Mouse (Mus musculus): ENCODE data around the gene Ttc7b. TPM values are rescaled to one million over a fixed set of nuclear protein-coding genes. Genes with fewer than 3 reads are reported as not detected.

Gene Ttc7b
- polyA plus RNA-seq, 1 experiment = 7.1 TPM

GRCm38 (mm10) chr12:100398268-100398943 lies 122.2 kb downstream of the Ttc7b start:
- Histone ChIP-seq H3K4me1 (ENCODE audit: control insufficient read depth, insufficient read depth, low read length) (peaks cover 2% of the 10 kb centered on the region; the same call in 1 of the 2 replicates), H3K36me3 (ENCODE audit: control insufficient read depth, insufficient read depth, low read length) (no peaks in the 10 kb centered on the region), H3K4me3 (ENCODE audit: control insufficient read depth, low read depth, low read length) (no peak overlapping the region), H3K27me3 (ENCODE audit: control insufficient read depth, insufficient read depth, low read length) (no peaks in the 10 kb centered on the region), H3K27ac (ENCODE audit: control insufficient read depth, insufficient read depth, low read depth, low read length) (no peak overlapping the region)
- TF ChIP-seq POLR2A (IDR thresholded peaks at IDR 0.05; ENCODE audit: control insufficient read depth, low read depth, low read length) (no peak), CTCF (IDR thresholded peaks at IDR 0.05; ENCODE audit: control insufficient read depth, insufficient read depth, insufficient replicate concordance, low read depth, low read length) (no peak)

- H3K27ac ChIP-seq (ENCODE audit: control insufficient read depth, insufficient read depth, low read depth, low read length) = no peak overlapping the region
- TF ChIP-seq POLR2A (IDR thresholded peaks at IDR 0.05; ENCODE audit: control insufficient read depth, low read depth, low read length) (no peak), CTCF (IDR thresholded peaks at IDR 0.05; ENCODE audit: control insufficient read depth, insufficient read depth, insufficient replicate concordance, low read depth, low read length) (no peak)
- no peaks in the 10 kb centered on the region for H3K4me1 ChIP-seq (ENCODE audit: control insufficient read depth, insufficient read depth, low read length)
- no peaks in the 10 kb centered on the region for H3K36me3 ChIP-seq (ENCODE audit: control insufficient read depth, insufficient read depth, low read length)
- H3K4me3 ChIP-seq (ENCODE audit: control insufficient read depth, low read depth, low read length) = no peak overlapping the region
- H3K27me3 ChIP-seq (ENCODE audit: control insufficient read depth, insufficient read depth, low read length) = no peaks in the 10 kb centered on the region
These were observed 123.0 kb downstream of the Ttc7b start for GRCm38 (mm10) chr12:100397432-100398146.

DNA sequence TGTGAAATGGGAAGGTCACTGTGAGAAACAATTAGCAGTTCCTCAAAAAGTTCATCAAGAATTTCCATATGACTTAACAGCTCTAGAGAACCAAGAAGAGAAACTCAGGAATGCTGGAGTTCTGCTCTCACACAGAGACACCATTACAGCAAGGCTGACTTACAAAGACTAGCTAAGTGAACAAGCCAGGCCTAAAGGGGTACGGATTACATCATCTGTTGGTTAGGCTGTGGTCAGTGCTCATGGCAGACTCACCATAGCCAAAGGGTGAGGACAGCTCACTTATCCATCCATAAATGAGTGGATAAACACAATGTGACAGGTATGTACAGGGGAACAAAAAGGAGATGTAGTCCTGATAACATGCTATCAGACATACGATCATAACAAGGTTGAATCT lies 123.8 kb downstream of the Ttc7b start:
- TF ChIP-seq POLR2A (IDR thresholded peaks at IDR 0.05; ENCODE audit: control insufficient read depth, low read depth, low read length) = no peak
- no peak for TF ChIP-seq CTCF (IDR thresholded peaks at IDR 0.05; ENCODE audit: control insufficient read depth, insufficient read depth, insufficient replicate concordance, low read depth, low read length)
- Histone ChIP-seq H3K36me3 (ENCODE audit: control insufficient read depth, insufficient read depth, low read length) (no peaks in the 10 kb centered on the region), H3K4me1 (ENCODE audit: control insufficient read depth, insufficient read depth, low read length) (no peaks in the 10 kb centered on the region), H3K27ac (ENCODE audit: control insufficient read depth, insufficient read depth, low read depth, low read length) (no peak overlapping the region), H3K4me3 (ENCODE audit: control insufficient read depth, low read depth, low read length) (no peak overlapping the region), H3K27me3 (ENCODE audit: control insufficient read depth, insufficient read depth, low read length) (no peaks in the 10 kb centered on the region)

DNA sequence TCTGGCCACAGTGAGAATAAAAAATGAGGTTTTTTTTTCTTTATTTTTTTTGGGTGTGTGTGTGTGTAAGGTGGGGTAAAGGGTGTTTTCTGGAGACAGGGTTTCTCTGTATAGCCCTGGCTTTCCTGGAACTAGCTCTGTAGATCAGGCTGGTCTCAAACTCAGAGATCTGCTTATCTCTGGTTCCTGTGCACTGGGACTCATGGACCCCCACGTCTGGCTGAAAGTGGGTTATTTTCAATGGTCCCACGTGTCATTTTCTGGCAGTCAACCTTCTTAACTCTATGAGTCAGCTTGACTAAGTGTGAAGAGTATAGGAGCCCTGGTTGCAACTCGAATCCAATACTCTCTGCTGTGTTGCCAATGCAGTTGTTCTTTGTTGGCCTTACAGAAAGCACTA lies 127.1 kb downstream of the Ttc7b start:
- H3K4me3 ChIP-seq (ENCODE audit: control insufficient read depth, low read depth, low read length) = no peak overlapping the region
- H3K27ac ChIP-seq (ENCODE audit: control insufficient read depth, insufficient read depth, low read depth, low read length) = no peak overlapping the region
- H3K27me3 ChIP-seq (ENCODE audit: control insufficient read depth, insufficient read depth, low read length) = no peaks in the 10 kb centered on the region
- no peaks in the 10 kb centered on the region for H3K36me3 ChIP-seq (ENCODE audit: control insufficient read depth, insufficient read depth, low read length)
- no peaks in the 10 kb centered on the region for H3K4me1 ChIP-seq (ENCODE audit: control insufficient read depth, insufficient read depth, low read length)
- no peak for TF ChIP-seq POLR2A (IDR thresholded peaks at IDR 0.05; ENCODE audit: control insufficient read depth, low read depth, low read length)
- TF ChIP-seq CTCF (IDR thresholded peaks at IDR 0.05; ENCODE audit: control insufficient read depth, insufficient read depth, insufficient replicate concordance, low read depth, low read length) = no peak

GRCm38 (mm10) chr12:100393109-100393508 lies 127.5 kb downstream of the Ttc7b start:
- H3K27me3 ChIP-seq (ENCODE audit: control insufficient read depth, insufficient read depth, low read length) = no peaks in the 10 kb centered on the region
- H3K4me1 ChIP-seq (ENCODE audit: control insufficient read depth, insufficient read depth, low read length) = no peaks in the 10 kb centered on the region
- TF ChIP-seq POLR2A (IDR thresholded peaks at IDR 0.05; ENCODE audit: control insufficient read depth, low read depth, low read length) (no peak), CTCF (IDR thresholded peaks at IDR 0.05; ENCODE audit: control insufficient read depth, insufficient read depth, insufficient replicate concordance, low read depth, low read length) (no peak)
- no peaks in the 10 kb centered on the region for H3K36me3 ChIP-seq (ENCODE audit: control insufficient read depth, insufficient read depth, low read length)
- no peak overlapping the region for H3K4me3 ChIP-seq (ENCODE audit: control insufficient read depth, low read depth, low read length)
- no peak overlapping the region for H3K27ac ChIP-seq (ENCODE audit: control insufficient read depth, insufficient read depth, low read depth, low read length)

- H3K36me3 ChIP-seq (ENCODE audit: control insufficient read depth, insufficient read depth, low read length) = no peaks in the 10 kb centered on the region
- no peak overlapping the region for H3K27ac ChIP-seq (ENCODE audit: control insufficient read depth, insufficient read depth, low read depth, low read length)
- H3K27me3 ChIP-seq (ENCODE audit: control insufficient read depth, insufficient read depth, low read length) = no peaks in the 10 kb centered on the region
- no peaks in the 10 kb centered on the region for H3K4me1 ChIP-seq (ENCODE audit: control insufficient read depth, insufficient read depth, low read length)
- no peak for TF ChIP-seq POLR2A (IDR thresholded peaks at IDR 0.05; ENCODE audit: control insufficient read depth, low read depth, low read length)
- TF ChIP-seq CTCF (IDR thresholded peaks at IDR 0.05; ENCODE audit: control insufficient read depth, insufficient read depth, insufficient replicate concordance, low read depth, low read length) = no peak
- no peak overlapping the region for H3K4me3 ChIP-seq (ENCODE audit: control insufficient read depth, low read depth, low read length)
These were observed 128.2 kb downstream of the Ttc7b start for GRCm38 (mm10) chr12:100392466-100392865.

- Histone ChIP-seq H3K4me3 (ENCODE audit: control insufficient read depth, low read depth, low read length) (no peak overlapping the region), H3K36me3 (ENCODE audit: control insufficient read depth, insufficient read depth, low read length) (no peaks in the 10 kb centered on the region), H3K4me1 (ENCODE audit: control insufficient read depth, insufficient read depth, low read length) (no peaks in the 10 kb centered on the region), H3K27ac (ENCODE audit: control insufficient read depth, insufficient read depth, low read depth, low read length) (no peak overlapping the region), H3K27me3 (ENCODE audit: control insufficient read depth, insufficient read depth, low read length) (no peaks in the 10 kb centered on the region)
- TF ChIP-seq POLR2A (IDR thresholded peaks at IDR 0.05; ENCODE audit: control insufficient read depth, low read depth, low read length) = no peak
- TF ChIP-seq CTCF (IDR thresholded peaks at IDR 0.05; ENCODE audit: control insufficient read depth, insufficient read depth, insufficient replicate concordance, low read depth, low read length) = no peak
These were observed 128.7 kb downstream of the Ttc7b start for GRCm38 (mm10) chr12:100391890-100392289.
